Mouse (Mus musculus) cerebellum, adult 9-10 months (tissue): Measurements from ENCODE around the gene Txnrd2.

ENCODE experiments used
- DNase-seq: peaks from one replicate; pipeline ENCODE4 v3.0.0; 2022

The Txnrd2 gene

DNA sequence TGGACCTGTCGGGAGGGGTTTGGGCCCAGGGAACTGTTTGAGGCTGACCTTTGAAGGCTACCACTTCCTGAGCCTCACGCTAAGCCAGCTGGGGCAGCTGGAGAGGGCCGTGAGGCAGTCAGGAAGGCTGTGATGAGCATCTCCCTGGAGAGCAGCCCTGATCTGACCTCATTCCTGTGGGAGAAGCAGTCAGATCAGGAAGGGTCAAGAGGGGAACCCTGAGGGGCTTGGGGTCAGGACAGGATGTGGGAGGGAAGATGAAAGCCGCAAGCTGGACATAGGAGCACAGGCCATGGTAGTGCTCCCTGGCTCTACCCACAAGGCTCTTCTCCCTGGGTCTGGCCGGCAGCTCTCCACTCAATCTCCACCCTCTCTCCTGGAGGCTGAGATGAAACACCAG is 27.7 kb downstream of the Txnrd2 start:
- DNase-seq = no peak

DNA sequence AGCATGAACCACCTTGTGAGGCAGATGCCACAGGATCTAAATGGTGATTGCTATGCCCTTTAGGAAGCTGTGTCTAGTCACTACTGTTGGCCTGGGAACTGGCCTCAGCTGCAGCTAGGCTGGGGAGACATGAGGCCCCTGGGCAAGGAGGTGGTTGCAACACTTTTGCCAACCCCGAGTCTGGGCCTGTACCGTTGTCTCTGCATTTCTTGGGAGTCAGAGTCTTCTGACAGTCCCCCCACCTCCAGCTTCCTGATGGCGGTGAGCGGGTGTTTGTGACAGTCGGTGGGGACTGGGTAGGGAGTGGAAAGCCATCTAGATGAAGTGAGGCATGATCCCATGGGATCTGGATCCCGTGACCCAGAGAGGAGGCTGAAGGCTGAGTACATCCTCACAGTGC is 29.2 kb downstream of the Txnrd2 start:
- DNase-seq = no peak

DNA sequence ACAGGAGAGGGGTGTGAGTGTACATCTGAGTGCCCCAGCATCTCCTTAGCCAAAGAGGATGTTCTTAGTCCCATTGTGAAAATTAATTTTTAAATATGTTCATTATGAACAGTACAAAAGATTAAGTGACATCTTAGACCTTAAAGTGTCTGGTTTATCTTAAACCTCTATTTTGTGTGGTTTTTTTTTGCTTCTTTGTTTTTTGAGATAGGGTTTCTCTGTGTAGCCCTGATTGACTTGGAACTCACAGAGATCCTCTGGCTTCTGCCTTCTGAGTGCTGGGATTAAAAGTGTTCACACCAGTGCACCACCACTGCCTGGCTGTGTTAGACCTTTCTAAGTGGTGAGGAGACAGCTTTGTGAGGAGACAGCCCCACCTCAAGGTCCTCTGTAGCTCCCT is 32.5 kb downstream of the Txnrd2 start:
- DNase-seq = no peak

- no peak for DNase-seq
Observed at GRCm38 (mm10) chr16:18459335-18459954, 33.3 kb downstream of the Txnrd2 start.

DNA sequence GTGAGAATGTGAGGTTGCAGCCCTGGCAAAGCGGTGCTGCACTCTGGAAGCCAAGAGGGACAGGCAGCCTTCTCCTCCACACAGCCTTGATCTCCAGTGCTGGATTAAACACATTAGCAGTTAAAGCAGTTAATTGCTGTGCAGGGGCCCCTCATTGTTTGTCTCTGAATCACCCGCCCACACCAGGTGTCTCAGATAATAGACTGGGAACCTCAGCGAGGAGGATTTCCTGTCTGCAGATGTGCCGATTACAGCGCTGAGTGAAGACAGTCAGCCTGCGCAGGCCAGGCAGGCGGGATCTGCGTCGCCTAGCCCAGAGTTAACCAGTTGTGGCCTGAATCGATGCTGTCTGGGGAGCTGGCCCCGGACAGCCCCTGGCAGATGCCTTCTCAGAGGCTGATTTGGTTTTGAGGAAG is 33.8 kb downstream of the Txnrd2 start:
- no peak for DNase-seq

GRCm38 (mm10) chr16:18460826-18461225 is 34.6 kb downstream of the Txnrd2 start:
- no peak for DNase-seq

DNA sequence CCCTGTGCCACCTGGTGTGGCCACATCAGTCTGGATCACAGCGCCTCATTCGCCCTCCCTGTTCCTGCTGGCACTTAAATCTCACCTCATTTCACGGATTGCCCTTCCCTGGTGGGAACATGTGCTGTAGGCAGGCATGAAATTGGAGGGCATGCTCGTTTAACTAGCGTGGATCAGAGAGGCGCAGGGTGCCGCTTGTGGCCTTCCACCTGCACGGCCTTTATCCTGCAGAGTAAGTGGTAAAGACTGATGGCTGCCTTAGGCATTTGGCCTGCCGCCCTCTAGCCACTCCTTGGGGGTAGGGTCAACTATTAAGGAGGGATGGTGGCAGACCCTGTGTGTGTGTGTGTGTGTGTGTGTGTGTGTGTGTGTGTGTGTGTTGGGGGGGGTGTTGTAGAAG is 35.8 kb downstream of the Txnrd2 start:
- no peak for DNase-seq

DNA sequence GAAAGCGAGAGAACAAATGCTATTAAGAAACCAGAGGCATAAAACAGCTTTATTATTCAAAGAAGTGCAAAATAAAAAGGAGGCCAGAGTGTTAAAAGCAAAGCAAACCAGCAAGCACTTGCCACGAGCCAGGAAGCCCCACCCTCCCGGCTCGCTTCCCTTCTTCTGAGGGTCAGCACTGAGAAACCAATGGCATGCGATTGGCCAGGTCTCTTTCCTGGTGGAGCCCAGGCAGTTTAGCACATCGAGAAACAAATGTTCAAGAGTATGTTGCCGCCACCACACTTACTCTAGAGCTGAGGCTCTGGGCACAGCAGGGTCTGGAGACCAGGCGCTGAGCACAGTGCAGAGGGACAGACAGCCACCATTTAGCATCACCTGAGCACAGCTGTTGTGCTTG is 36.4 kb downstream of the Txnrd2 start:
- DNase-seq = no peak

- no peak for DNase-seq
Observed at GRCm38 (mm10) chr16:18464271-18464670, 38.1 kb downstream of the Txnrd2 start.

DNA sequence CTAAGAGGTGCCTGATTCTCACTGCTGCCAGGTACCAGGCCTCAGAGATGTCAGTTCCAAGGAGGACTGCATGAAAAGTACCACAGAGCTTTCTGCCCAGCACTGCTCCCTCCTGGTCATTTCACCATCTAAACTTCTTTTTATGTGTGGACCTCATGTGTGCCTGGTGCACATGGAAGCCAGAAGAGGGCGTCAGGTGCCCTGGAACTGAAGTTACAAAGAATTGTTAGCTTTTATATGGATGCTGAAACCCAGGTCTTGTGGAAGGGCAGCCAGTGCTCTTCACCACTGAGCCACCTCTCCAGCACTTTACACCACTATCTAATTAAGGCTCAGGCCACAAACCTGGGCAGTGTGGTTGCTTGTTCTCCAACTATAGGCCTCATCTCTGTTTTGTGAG is 44.6 kb downstream of the Txnrd2 start:
- no peak for DNase-seq

DNA sequence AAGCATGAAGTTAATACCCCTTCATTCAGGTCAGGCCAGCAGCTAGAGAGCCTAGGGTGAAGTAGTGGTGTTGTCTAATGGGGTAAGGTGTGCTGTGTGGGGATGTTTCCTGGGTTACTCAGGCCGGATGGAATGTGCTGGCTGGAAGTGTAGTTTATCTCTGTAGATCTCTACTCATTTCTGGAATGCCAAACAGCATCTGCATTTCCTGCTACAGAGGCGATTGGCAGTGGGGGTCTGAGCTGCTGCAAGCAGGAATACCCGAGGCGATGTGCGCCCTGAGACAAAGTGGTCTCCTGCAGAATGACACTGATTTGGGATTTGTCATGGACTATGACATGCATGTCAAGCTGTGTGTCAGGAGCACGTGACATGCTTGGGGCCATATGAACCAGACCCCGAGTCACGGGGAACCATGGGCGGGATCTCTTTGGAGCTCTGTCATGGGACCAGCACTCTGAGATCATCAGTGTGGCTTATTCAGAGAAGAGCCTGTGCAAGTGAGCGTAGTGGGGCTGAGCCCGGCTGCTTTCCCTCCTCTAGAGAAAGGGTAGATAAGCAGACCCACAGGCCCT is 45.3 kb downstream of the Txnrd2 start:
- no peak for DNase-seq

DNA sequence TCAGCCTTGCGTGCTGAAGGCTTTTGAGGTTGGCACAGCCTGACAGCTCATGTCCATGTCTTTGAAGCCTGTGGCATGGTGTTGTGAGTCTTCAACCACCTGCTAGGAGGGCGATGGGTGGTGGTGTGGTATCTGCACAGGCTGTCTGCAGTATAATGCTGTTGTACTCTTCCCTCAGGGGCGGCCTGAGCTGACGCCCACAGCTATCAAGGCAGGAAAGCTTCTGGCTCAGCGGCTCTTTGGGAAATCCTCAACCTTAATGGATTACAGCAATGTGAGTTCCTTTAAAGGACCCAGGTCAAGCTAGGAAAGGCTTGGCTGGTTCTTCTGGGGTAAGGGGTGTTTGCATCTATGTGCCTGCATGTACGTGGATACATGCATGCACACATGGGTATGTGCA is 45.8 kb downstream of the Txnrd2 start:
- DNase-seq = no peak

- DNase-seq = no peak
Observed at GRCm38 (mm10) chr16:18472416-18472815, 46.2 kb downstream of the Txnrd2 start.

DNA sequence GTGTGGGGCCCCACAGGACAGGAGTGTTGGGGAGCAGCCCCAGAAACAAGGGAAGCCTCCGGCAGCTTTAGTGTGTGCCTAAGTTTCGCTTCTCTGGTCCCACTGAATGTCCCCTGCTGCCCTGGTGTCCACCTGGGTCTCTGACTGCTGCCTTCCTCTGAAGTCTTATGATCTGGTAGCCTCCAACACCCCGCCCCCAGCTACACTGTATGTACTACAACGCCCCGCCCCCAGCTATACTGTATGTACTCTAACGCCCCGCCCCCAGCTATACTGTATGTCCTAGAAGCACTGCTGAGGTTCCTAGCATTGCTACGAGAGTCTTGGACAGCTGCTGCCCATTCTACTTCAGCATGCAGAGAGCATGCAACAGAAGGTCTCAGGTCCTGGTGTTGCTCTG is 46.8 kb downstream of the Txnrd2 start:
- no peak for DNase-seq

DNA sequence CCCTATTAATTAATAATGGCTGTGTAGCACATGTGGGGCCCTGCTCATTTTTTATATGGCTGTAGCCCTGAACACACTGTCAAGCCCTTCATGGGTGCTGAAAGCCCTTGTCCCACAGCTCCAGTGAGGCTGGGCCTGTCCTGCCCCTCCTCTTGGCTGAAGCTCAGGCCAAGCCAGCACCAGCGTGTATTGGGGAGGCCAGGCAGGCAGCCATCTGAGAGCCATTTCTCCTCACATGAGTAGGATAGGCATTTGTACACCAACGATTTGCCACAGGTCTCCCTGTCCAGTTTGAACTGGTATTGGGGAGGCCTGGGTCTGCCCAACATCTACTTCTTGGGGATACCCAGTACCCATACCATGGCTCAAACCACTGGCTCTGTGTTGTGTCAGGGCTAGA is 47.8 kb downstream of the Txnrd2 start:
- DNase-seq = no peak

GRCm38 (mm10) chr16:18477996-18478395 is 51.8 kb downstream of the Txnrd2 start:
- no peak for DNase-seq

DNA sequence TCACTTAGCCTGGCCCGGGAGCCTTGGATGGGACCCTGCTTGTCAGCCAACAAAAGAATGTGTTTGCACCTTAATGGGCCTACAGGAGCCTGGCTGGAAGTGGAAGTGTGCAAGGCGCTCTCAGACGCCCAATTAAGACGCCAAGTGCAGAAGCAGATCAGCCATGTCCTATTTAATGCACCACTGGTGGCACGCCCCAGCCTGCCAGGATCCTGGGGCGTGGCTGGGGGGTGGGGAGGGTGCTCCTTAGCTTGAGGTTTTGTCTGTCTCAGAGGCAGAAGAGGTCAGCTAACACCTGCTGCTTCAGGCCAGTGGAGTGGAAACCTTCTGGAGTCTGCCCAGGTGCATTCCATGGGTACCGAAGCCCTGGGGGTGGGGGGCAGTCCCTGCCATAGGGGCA is 53.5 kb downstream of the Txnrd2 start:
- DNase-seq = no peak

DNA sequence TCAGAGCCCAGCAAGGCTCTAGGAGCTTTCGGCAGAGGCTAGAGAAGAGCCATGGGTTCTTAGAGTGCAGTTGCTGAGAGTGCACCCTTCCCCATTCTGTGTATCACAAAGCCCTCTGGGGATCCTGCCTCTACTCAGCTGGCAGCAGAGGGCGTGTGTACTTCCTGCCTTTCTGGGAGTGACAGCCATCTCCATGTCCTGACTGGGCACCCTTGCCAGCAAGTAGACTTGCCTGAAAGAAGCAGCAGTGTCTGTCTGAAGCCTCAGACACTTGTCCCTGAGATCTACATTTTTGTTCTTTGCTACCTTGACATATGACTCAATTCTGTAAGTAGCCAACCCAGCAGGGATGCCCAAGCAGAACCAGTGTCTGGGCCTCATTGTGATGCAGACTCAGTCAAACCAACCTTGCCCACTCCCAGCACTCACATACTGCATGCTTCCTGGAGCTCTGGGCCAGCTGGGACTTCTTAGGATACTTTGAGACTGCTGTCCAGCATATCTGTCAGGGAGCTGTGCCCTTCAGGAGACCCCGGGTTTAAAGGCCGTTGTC is 54.8 kb downstream of the Txnrd2 start:
- no peak for DNase-seq

- no peak for DNase-seq
Observed at GRCm38 (mm10) chr16:18482431-18482830, 56.2 kb downstream of the Txnrd2 start.

- no peak for DNase-seq
Observed at GRCm38 (mm10) chr16:18483839-18484238, 57.7 kb downstream of the Txnrd2 start.

DNA sequence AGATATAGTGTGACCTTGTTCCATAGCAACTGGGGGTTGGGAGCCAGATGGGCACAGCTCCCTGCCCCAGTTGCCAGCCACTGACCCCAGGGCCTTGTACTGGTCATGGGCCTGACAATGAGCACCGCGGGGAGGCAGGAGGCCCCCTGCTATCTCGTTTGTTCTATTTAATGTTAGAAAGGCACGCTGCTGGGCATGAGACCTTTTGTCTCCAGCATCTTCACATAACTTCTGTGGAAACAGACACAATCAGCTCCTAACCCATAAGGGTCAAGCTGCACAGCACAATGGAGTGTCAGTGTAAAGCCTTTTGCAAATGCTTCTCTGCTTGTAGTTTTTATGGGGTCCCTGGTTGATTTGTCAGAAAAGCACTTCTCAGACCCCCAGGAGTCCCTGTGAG is 58.2 kb downstream of the Txnrd2 start:
- no peak for DNase-seq

GRCm38 (mm10) chr16:18484794-18485435 is 58.7 kb downstream of the Txnrd2 start:
- no peak for DNase-seq

DNA sequence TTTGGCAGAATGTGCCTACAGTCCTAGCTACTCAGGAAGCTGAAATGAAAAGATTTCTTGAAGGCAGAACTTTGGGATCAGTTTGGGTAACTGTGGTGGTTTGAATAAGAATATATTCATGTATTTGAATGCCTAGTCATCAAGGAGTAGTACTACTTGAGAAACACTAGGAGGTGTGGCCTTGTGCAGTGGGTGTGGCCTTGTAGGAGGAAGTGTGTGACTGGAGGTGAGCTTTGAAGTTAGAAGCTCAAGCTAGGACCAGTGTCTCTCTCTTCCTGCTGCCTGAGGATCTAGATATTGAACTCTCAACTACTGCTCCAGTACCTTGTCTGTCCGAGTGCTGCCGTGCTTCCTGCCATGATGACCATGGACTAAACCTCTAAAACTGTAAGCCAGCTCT is 59.9 kb downstream of the Txnrd2 start:
- DNase-seq = no peak

- no peak for DNase-seq
Observed at GRCm38 (mm10) chr16:18490281-18490680, 64.1 kb downstream of the Txnrd2 start.

- no peak for DNase-seq
Observed at GRCm38 (mm10) chr16:18490894-18491293, 64.7 kb downstream of the Txnrd2 start.
